Mouse (Mus musculus): ENCODE data around the gene Gfer.

GRCm38 (mm10) chr17:24738238-24738637 is 42.3 kb upstream of the Gfer start:
- TF ChIP-seq POLR2A (IDR thresholded peaks at IDR 0.05; ENCODE audit: extremely low read depth, insufficient read depth, low read length): no peak
- TF ChIP-seq CTCF (IDR thresholded peaks at IDR 0.05; ENCODE audit: extremely low read depth, insufficient read depth, low read length): no peak

Measured in cortical plate, adult 2 months (tissue).